Mouse (Mus musculus) small intestine, adult 2 months (tissue): Measurements from ENCODE around the gene Ece1. TPM values are rescaled to one million over a fixed set of nuclear protein-coding genes. Genes with fewer than 3 reads are reported as not detected.

ENCODE experiments used
- H3K27ac ChIP-seq: fragments of 200-500 bp; 2 replicates; pipeline ENCODE4 v1.5.1; 2012; ENCODE audit warnings: low read depth, low read length, control low read depth, inconsistent platforms; ENCODE audit not compliant: insufficient read depth
- H3K27me3 ChIP-seq: fragments of 200-500 bp; 2 replicates; pipeline ENCODE4 v1.6.1; 2012; ENCODE audit warnings: mild to moderate bottlenecking, moderate library complexity, low read length, inconsistent platforms; ENCODE audit not compliant: control insufficient read depth, insufficient read depth
- H3K36me3 ChIP-seq: fragments of 200-500 bp; 2 replicates; pipeline ENCODE4 v1.6.1; 2012; ENCODE audit warnings: mild to moderate bottlenecking, low read length, control low read depth, inconsistent platforms; ENCODE audit not compliant: control insufficient read depth, insufficient read depth
- H3K4me1 ChIP-seq: fragments of 200-500 bp; 2 replicates; pipeline ENCODE4 v1.6.1; 2012; ENCODE audit warnings: low read length, inconsistent platforms, mixed read lengths; ENCODE audit not compliant: control insufficient read depth, insufficient read depth, insufficient read length
- H3K4me3 ChIP-seq: fragments of 200-500 bp; 2 replicates; pipeline ENCODE4 v1.5.1; 2012; ENCODE audit warnings: low read depth, mild to moderate bottlenecking, control low read depth, inconsistent platforms, low read length, moderate library complexity
- CTCF ChIP-seq: fragments of 200-500 bp; IDR thresholded peaks from 2 replicates; pipeline ENCODE4 v1.5.1; 2012; ENCODE audit warnings: low read depth, mild to moderate bottlenecking, control low read depth, inconsistent platforms, low read length, moderate library complexity, mixed read lengths; ENCODE audit not compliant: insufficient replicate concordance, insufficient read length; ENCODE audit errors: extremely low read depth
- POLR2A ChIP-seq: fragments of 200-500 bp; IDR thresholded peaks from 2 replicates; pipeline ENCODE4 v1.6.1; 2012; ENCODE audit warnings: low read depth, mild to moderate bottlenecking, control low read depth, inconsistent platforms, low read length, moderate library complexity
- WGBS: fragments of 180-500 bp; shearing (Covaris S2); methylation state at CpG from one replicate; pipeline ENCODE4 v1.1.7; 2018; 5-methylcytosine and 5-hydroxymethylcytosine counted together
- polyA plus RNA-seq: library from polyadenylated mRNA; depleted of rRNA; stranded (reverse); fragments of >200 nt; gene quantifications from 2 replicates; pipeline ENCODE4 v1.2.3, GENCODE M21; 2012; rRNA removed

Gene Ece1
- polyA plus RNA-seq, 1 experiment = 37.7 TPM

DNA sequence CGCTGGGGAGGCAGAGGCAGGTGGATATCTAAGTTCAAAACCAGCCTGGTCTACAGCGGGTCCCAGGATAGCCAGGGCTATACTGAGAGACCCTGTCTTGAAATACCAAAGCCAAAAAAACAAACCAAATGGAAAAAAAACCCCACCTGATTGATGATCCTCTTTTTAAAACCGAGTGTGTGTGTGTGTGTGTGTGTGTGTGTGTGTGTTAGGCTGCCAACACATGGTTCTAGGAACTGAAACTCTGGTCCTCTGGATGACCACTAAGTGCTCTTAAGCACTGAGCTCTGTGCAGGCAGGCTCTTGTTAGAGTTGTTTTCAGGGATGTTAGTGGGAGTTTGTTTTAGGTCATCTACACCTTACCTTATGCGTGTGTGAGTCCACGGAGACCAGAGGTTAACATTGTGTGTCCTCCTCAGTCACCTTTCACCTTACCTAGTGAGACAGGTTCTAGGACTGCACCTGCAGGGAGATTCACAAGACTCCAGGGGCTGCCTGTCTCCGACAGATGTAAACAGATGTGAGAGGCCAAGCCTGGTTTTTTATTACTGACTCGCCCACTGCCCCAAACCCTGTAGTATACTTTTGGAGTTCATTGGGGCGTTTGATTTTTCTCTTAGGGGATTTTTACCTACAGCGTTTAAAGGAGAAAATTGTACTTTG, 145.0 kb downstream of the Ece1 start:
- H3K4me1 ChIP-seq = no peaks in the 10 kb centered on the region
- H3K27me3 ChIP-seq = no peaks in the 10 kb centered on the region
- no peak overlapping the region for H3K4me3 ChIP-seq
- no peak overlapping the region for H3K27ac ChIP-seq
- 91% methylated on average over 9 of the region's 9 CpGs for WGBS
- TF ChIP-seq CTCF (no peak), POLR2A (no peak)
- peaks cover 16% of the 10 kb centered on the region for H3K36me3 ChIP-seq

DNA sequence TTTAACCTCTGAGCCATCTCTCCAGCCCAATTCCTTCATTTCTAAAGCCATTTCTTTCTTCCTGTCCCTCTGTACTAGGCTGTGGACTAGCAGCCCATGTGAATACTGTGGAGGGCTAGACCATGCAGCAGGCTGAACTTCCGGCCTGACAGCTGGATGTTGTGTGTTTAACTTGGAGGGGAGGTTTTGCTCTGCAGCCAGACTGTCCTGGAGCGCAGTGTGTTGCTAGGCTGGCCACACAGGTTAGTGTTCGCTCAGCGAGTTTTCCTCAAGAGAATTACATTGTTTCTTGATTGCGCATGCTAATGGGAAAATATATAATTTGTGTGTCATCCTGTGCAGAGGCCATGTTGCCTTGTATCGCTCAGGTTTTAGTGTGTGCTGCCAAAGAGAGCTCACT, 146.6 kb downstream of the Ece1 start:
- Histone ChIP-seq H3K36me3 (peaks cover 17% of the 10 kb centered on the region), H3K4me1 (no peaks in the 10 kb centered on the region), H3K27me3 (no peaks in the 10 kb centered on the region), H3K27ac (no peak overlapping the region), H3K4me3 (no peak overlapping the region)
- TF ChIP-seq POLR2A (no peak), CTCF (no peak)
- 87% methylated on average over 6 of the region's 6 CpGs for WGBS

DNA sequence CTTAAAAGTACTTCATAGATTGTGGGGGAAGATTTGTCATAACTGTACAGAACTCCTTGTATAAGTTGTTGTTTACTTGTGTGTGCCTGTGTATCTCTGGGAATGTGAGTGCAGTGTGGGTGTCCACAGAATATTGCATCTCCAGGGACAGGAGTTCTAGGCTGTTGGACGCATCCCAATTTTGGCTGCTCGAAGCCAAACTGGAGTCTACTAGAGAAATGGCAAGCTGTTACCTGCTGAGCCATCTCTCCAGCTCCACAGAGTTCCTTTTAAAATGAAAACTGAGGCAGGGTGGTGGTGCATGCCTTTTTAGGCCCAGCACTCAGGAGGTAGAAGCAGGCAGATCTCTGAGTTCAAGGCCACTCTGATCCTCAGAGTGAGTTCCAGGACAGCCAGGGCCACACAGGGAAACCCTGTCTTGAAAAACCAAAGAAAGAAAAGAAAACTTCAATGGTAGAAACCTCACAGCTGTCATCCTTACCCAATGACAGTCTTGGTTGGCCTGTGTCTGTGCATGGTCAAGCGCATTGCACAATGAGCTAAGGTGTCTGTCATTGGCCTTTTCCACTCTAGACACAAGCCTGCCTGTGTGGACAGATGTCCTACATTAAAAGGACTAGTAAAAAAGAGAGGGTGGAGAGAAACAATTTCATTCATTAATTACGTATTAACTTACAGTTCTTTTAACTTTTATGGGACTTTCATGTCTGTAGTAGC, 147.9 kb downstream of the Ece1 start:
- WGBS = 93% methylated on average over 4 of the region's 4 CpGs
- H3K4me3 ChIP-seq = no peak overlapping the region
- H3K27ac ChIP-seq = no peak overlapping the region
- H3K4me1 ChIP-seq = no peaks in the 10 kb centered on the region
- H3K36me3 ChIP-seq = peaks cover 24% of the 10 kb centered on the region
- no peaks in the 10 kb centered on the region for H3K27me3 ChIP-seq
- TF ChIP-seq POLR2A (no peak), CTCF (no peak)

DNA sequence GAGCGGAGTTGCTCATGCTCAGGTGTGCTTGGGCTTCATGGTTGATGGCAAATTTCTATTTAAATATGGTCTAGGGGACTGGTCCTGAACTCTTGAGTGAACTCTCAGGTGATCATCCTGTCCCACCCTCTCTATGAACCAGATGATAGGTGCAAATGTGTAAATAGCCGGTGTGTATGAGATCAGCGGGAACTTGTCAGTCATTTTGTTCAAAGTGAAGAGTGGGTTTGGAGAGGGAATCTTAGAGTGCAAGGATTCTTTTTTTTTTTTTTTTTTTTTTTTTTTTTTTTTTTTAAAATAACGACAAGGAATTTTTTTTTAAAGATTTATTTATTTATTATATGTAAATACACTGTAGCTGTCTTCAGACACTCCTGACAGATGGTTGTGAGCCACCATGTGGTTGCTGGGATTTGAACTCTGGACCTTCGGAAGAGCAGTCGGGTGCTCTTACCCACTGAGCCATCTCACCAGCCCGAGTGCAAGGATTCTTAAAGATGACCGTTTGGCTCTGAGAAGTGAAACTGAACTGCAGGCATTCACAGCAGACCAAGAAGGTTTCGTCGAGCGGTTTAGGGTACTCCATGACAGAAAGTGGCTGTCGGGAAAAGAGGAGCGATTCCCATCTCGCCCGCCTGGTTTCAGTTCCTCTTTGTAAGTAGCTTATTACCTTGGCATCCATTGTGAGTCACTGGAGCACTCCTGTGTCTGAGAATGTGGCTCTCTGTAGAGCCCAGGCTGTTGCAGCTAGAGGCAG, 151.9 kb downstream of the Ece1 start:
- TF ChIP-seq CTCF (no peak), POLR2A (no peak)
- Histone ChIP-seq H3K4me3 (no peak overlapping the region), H3K4me1 (no peaks in the 10 kb centered on the region), H3K27me3 (no peaks in the 10 kb centered on the region), H3K27ac (no peak overlapping the region), H3K36me3 (peaks cover 21% of the 10 kb centered on the region)
- 90% methylated on average over 15 of the region's 15 CpGs for WGBS

Other genes with a start within 250 kb of the Ece1 start
- 48.4 and 141 TPM in 2 replicates for gene Rap1gap, start 197.5 kb upstream of the Ece1 start, polyA plus RNA-seq
- gene Alpl, start 65.9 kb upstream of the Ece1 start, polyA plus RNA-seq = 2.5 and 2.8 TPM in 2 replicates
- 14.7 and 19.4 TPM in 2 replicates for gene Eif4g3, start 130.8 kb downstream of the Ece1 start, polyA plus RNA-seq